Mouse (Mus musculus): ENCODE data around the gene Nsa2. TPM values are rescaled to one million over a fixed set of nuclear protein-coding genes. Genes with fewer than 3 reads are reported as not detected.
"Not testable (repeated sequence)": the region's sequence is repeated elsewhere in the genome, so short reads cannot be mapped to it uniquely, and the experiment has no call there.

Nsa2 gene
- polyA plus RNA-seq, 1 experiment from 2014 or later: 33.0 TPM

- ATAC-seq: no peak
- WGBS: 91% methylated on average over 10 of the region's 10 CpGs
These were observed 38.0 kb upstream of the Nsa2 start for GRCm38 (mm10) chr13:97175520-97176264.

GRCm38 (mm10) chr13:97145834-97146233 lies 8.1 kb upstream of the Nsa2 start:
- Histone ChIP-seq H3K4me2 (ENCODE audit: low read length) (no peak overlapping the region), H3K4me3 (ENCODE audit: low read length) (no peak overlapping the region), H3K9me3 (ENCODE audit: control insufficient read depth, low read length) (no peaks in the 10 kb centered on the region), H3K9ac (ENCODE audit: low read depth, low read length) (no peak overlapping the region), H3K36me3 (ENCODE audit: control insufficient read depth, insufficient read depth, low read length) (peaks cover 34% of the 10 kb centered on the region), H3K27me3 (replicated peaks; ENCODE audit: control insufficient read depth, insufficient read depth, low read length) (no peaks in the 10 kb centered on the region), H3K4me1 (ENCODE audit: control insufficient read depth, insufficient read depth, low read depth, low read length) (no peaks in the 10 kb centered on the region), H3K27ac (ENCODE audit: low read depth, low read length) (no peak overlapping the region)
- ATAC-seq: no peak
- 60% methylated on average over 4 of the region's 4 CpGs for WGBS

More at GRCm38 (mm10) chr13:97175520-97176264, 38.0 kb upstream of the Nsa2 start:
- H3K4me1 ChIP-seq (ENCODE audit: control insufficient read depth, insufficient read depth, low read depth, low read length): no peaks in the 10 kb centered on the region
- no peaks in the 10 kb centered on the region for H3K9me3 ChIP-seq (ENCODE audit: control insufficient read depth, low read length)
- no peak overlapping the region for H3K4me2 ChIP-seq (ENCODE audit: low read length)
- no peak overlapping the region for H3K27ac ChIP-seq (ENCODE audit: low read depth, low read length)
- H3K9ac ChIP-seq (ENCODE audit: low read depth, low read length): no peak overlapping the region
- H3K36me3 ChIP-seq (ENCODE audit: control insufficient read depth, insufficient read depth, low read length): peaks cover 27% of the 10 kb centered on the region
- no peaks in the 10 kb centered on the region for H3K27me3 ChIP-seq (replicated peaks; ENCODE audit: control insufficient read depth, insufficient read depth, low read length)
- H3K4me3 ChIP-seq (ENCODE audit: low read length): no peak overlapping the region

DNA sequence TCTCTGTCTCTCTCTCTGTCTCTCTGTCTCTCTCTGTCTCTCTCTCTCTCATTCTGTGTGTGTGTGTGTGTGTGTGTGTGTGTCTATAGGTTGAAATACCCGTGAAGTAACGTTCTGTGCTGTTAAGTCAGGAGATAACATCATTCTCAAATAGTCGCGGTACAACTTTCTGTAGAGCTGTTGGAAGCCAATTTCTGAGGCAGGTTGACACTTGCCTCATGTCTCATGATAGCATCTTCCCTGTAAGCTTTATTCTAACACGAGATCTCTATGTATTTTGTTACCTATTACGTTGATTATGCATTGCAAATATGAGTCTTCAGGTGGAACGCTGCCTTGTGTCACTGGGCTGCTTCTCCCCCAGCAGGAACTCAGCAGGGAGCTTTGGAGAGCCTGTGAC lies 4.6 kb upstream of the Nsa2 start:
- peaks cover 5% of the 10 kb centered on the region for H3K4me1 ChIP-seq (ENCODE audit: control insufficient read depth, insufficient read depth, low read depth, low read length)
- H3K9me3 ChIP-seq (ENCODE audit: control insufficient read depth, low read length): no peaks in the 10 kb centered on the region
- ATAC-seq: no peak
- H3K27me3 ChIP-seq (replicated peaks; ENCODE audit: control insufficient read depth, insufficient read depth, low read length): no peaks in the 10 kb centered on the region
- WGBS: 88% methylated on average over 7 of the region's 7 CpGs
- H3K4me2 ChIP-seq (ENCODE audit: low read length): no peak overlapping the region
- H3K27ac ChIP-seq (ENCODE audit: low read depth, low read length): no peak overlapping the region
- H3K36me3 ChIP-seq (ENCODE audit: control insufficient read depth, insufficient read depth, low read length): peaks cover 15% of the 10 kb centered on the region; the same call in 1 of the 2 replicates
- H3K4me3 ChIP-seq (ENCODE audit: low read length): no peak overlapping the region
- no peak overlapping the region for H3K9ac ChIP-seq (ENCODE audit: low read depth, low read length)

DNA sequence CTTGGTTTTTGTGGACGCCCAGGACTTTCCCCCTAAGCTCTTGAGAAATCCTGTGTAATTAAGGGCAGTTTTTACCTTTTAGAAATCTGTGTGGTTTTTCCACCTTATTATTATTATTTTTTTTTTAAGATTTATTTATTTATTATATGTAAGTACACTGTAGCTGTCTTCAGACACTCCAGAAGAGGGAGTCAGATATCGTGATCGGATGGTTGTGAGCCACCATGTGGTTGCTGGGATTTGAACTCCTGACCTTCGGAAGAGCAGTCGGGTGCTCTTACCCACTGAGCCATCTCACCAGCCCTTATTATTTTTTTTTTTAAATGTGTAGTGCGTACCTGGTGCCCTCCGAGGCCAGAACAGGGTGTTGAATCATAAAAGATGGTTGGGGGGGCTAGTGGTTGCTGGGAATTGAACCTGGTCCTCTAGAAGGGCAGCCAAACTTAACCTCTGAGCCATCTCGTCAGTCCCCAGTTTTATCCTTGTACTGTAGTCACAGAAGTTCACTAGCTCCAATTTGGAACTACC lies 731 bp upstream of the Nsa2 start:
- 32% methylated on average over 8 of the region's 8 CpGs for WGBS
- peak overlapping the region; percentile 56 for H3K4me2 ChIP-seq (ENCODE audit: low read length)
- ATAC-seq; H3K36me3 ChIP-seq (ENCODE audit: control insufficient read depth, insufficient read depth, low read length); H3K4me1 ChIP-seq (ENCODE audit: control insufficient read depth, insufficient read depth, low read depth, low read length); H3K9me3 ChIP-seq (ENCODE audit: control insufficient read depth, low read length); H3K27me3 ChIP-seq (replicated peaks; ENCODE audit: control insufficient read depth, insufficient read depth, low read length): not testable (repeated sequence)
- H3K9ac ChIP-seq (ENCODE audit: low read depth, low read length): peak overlapping the region; percentile 93
- H3K27ac ChIP-seq (ENCODE audit: low read depth, low read length): peak overlapping the region; percentile 91
- peak overlapping the region; percentile 81 for H3K4me3 ChIP-seq (ENCODE audit: low read length)

GRCm38 (mm10) chr13:97130413-97130812 lies 7.3 kb downstream of the Nsa2 start:
- not testable (repeated sequence) for H3K27me3 ChIP-seq (replicated peaks; ENCODE audit: control insufficient read depth, insufficient read depth, low read length); H3K27ac ChIP-seq (ENCODE audit: low read depth, low read length); H3K9me3 ChIP-seq (ENCODE audit: control insufficient read depth, low read length); ATAC-seq; H3K4me3 ChIP-seq (ENCODE audit: low read length); H3K9ac ChIP-seq (ENCODE audit: low read depth, low read length); H3K4me1 ChIP-seq (ENCODE audit: control insufficient read depth, insufficient read depth, low read depth, low read length); H3K4me2 ChIP-seq (ENCODE audit: low read length)
- WGBS: no CpG with 5 or more reads among the region's 2 CpGs
- H3K36me3 ChIP-seq (ENCODE audit: control insufficient read depth, insufficient read depth, low read length): peaks cover 11% of the 10 kb centered on the region

DNA sequence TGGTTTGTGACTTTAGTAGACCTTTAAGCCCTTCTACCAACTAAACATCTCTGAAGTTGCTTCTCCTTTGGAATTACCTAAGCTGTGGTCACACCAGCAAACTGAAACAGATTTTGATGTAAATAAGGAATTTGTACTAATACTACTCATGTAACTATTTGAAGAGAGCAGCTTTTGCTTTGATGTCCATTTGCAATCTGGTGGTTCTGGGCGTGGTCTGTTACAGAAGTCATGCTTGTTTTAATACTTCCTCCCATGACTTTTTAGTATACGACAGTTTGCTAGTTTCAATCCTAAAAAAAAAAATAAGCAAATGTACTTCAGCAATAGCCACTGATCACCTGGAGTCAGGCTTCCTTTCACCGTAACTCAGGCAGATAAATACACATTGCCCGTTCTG lies 8.1 kb downstream of the Nsa2 start:
- not testable (repeated sequence) for H3K4me2 ChIP-seq (ENCODE audit: low read length); H3K27me3 ChIP-seq (replicated peaks; ENCODE audit: control insufficient read depth, insufficient read depth, low read length); H3K9ac ChIP-seq (ENCODE audit: low read depth, low read length); ATAC-seq; H3K4me3 ChIP-seq (ENCODE audit: low read length); H3K27ac ChIP-seq (ENCODE audit: low read depth, low read length); H3K36me3 ChIP-seq (ENCODE audit: control insufficient read depth, insufficient read depth, low read length); H3K9me3 ChIP-seq (ENCODE audit: control insufficient read depth, low read length); H3K4me1 ChIP-seq (ENCODE audit: control insufficient read depth, insufficient read depth, low read depth, low read length)
- WGBS: 89% methylated on average over 2 of the region's 4 CpGs

- H3K9ac ChIP-seq (ENCODE audit: low read depth, low read length): no peak overlapping the region
- H3K27ac ChIP-seq (ENCODE audit: low read depth, low read length): no peak overlapping the region
- no peaks in the 10 kb centered on the region for H3K27me3 ChIP-seq (replicated peaks; ENCODE audit: control insufficient read depth, insufficient read depth, low read length)
- H3K4me2 ChIP-seq (ENCODE audit: low read length): no peak overlapping the region
- H3K9me3 ChIP-seq (ENCODE audit: control insufficient read depth, low read length): no peaks in the 10 kb centered on the region
- no peaks in the 10 kb centered on the region for H3K4me1 ChIP-seq (ENCODE audit: control insufficient read depth, insufficient read depth, low read depth, low read length)
- no peak for ATAC-seq
- H3K36me3 ChIP-seq (ENCODE audit: control insufficient read depth, insufficient read depth, low read length): peaks cover 22% of the 10 kb centered on the region; the same call in 1 of the 2 replicates
- H3K4me3 ChIP-seq (ENCODE audit: low read length): no peak overlapping the region
- 75% methylated on average over 3 of the region's 3 CpGs for WGBS
These were observed 16.4 kb downstream of the Nsa2 start for GRCm38 (mm10) chr13:97121341-97121740.

GRCm38 (mm10) chr13:97109046-97109445 lies 28.7 kb downstream of the Nsa2 start:
- 78% methylated on average over 4 of the region's 4 CpGs for WGBS
- H3K9me3 ChIP-seq (ENCODE audit: control insufficient read depth, low read length): no peaks in the 10 kb centered on the region
- no peak overlapping the region for H3K4me2 ChIP-seq (ENCODE audit: low read length)
- H3K36me3 ChIP-seq (ENCODE audit: control insufficient read depth, insufficient read depth, low read length): no peaks in the 10 kb centered on the region
- no peaks in the 10 kb centered on the region for H3K4me1 ChIP-seq (ENCODE audit: control insufficient read depth, insufficient read depth, low read depth, low read length)
- no peak overlapping the region for H3K4me3 ChIP-seq (ENCODE audit: low read length)
- no peak overlapping the region for H3K9ac ChIP-seq (ENCODE audit: low read depth, low read length)
- H3K27ac ChIP-seq (ENCODE audit: low read depth, low read length): no peak overlapping the region
- ATAC-seq: no peak
- H3K27me3 ChIP-seq (replicated peaks; ENCODE audit: control insufficient read depth, insufficient read depth, low read length): no peaks in the 10 kb centered on the region

DNA sequence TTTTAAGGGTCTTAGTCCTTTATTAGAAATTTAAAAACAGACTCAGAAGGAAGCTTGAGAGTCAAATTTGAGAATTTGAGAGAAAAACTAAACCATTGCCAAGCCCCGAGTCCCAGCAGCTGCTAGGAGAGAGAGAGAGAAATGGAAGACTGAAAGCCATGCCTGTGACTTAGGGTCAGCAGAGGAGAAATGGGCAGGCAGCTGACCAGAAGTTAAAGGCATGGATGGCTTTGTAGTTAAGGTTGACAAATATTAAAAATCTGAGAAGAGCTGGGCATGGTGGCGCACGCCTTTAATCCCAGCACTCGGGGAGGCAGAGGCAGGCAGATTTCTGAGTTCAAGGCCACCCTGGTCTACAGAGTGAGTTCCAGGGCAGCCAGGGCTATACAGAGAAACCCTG lies 30.0 kb downstream of the Nsa2 start:
- not testable (repeated sequence) for H3K36me3 ChIP-seq (ENCODE audit: control insufficient read depth, insufficient read depth, low read length); ATAC-seq; H3K27me3 ChIP-seq (replicated peaks; ENCODE audit: control insufficient read depth, insufficient read depth, low read length); H3K4me2 ChIP-seq (ENCODE audit: low read length); H3K9me3 ChIP-seq (ENCODE audit: control insufficient read depth, low read length); H3K27ac ChIP-seq (ENCODE audit: low read depth, low read length); H3K4me1 ChIP-seq (ENCODE audit: control insufficient read depth, insufficient read depth, low read depth, low read length); H3K9ac ChIP-seq (ENCODE audit: low read depth, low read length); H3K4me3 ChIP-seq (ENCODE audit: low read length)
- 95% methylated on average over 4 of the region's 4 CpGs for WGBS
